Mouse (Mus musculus) lung, adult 2 months (tissue): ENCODE measurements around the gene Pcdh7. TPM values are rescaled to one million over a fixed set of nuclear protein-coding genes. Genes with fewer than 3 reads are reported as not detected.

ENCODE experiments used
- DNase-seq: peaks from one replicate; pipeline ENCODE4 v3.0.0; 2022
- H3K4me1 ChIP-seq: fragments of 200-500 bp; 2 replicates; pipeline ENCODE4 v1.6.1; 2011; ENCODE audit warnings: low read length; ENCODE audit not compliant: control insufficient read depth, insufficient read depth
- H3K4me3 ChIP-seq: fragments of 200-500 bp; replicated peaks from 2 replicates; pipeline ENCODE3; 2011; ENCODE audit warnings: low read depth, mild to moderate bottlenecking, control low read depth, low read length; ENCODE audit errors: extremely low read depth
- CTCF ChIP-seq: fragments of 200-500 bp; IDR thresholded peaks from 2 replicates; pipeline ENCODE4 v1.5.1; 2011; ENCODE audit warnings: mild to moderate bottlenecking, low read length, control low read depth; ENCODE audit not compliant: insufficient read depth
- POLR2A ChIP-seq: fragments of 200-500 bp; IDR thresholded peaks from 2 replicates; pipeline ENCODE4 v1.6.1; 2011; ENCODE audit warnings: low read depth, mild to moderate bottlenecking, control low read depth, low read length, borderline replicate concordance; ENCODE audit errors: extremely low read depth
- WGBS: fragments of 180-500 bp; shearing (Covaris S2); methylation state at CpG from one replicate; pipeline ENCODE4 v1.1.7; 2018; 5-methylcytosine and 5-hydroxymethylcytosine counted together
- polyA plus RNA-seq: library from polyadenylated mRNA; depleted of rRNA; stranded (reverse); fragments of >200 nt; gene quantifications from 2 replicates; pipeline ENCODE4 v1.2.3, GENCODE M21; 2012

The Pcdh7 gene
- polyA plus RNA-seq, 1 experiment, result 8.0 TPM

- TF ChIP-seq POLR2A (no peak), CTCF (no peak)
- WGBS, result 74% methylated on average over 2 of the region's 2 CpGs
- H3K4me3 ChIP-seq, result no peak overlapping the region
- DNase-seq, result no peak
- no peaks in the 10 kb centered on the region for H3K4me1 ChIP-seq
Observed at GRCm38 (mm10) chr5:57867906-57868305, 150.1 kb downstream of the Pcdh7 start.

- TF ChIP-seq POLR2A, result no peak
- TF ChIP-seq CTCF, result no peak
Observed at GRCm38 (mm10) chr5:57868702-57869101, 150.9 kb downstream of the Pcdh7 start.

GRCm38 (mm10) chr5:57870727-57871126 lies 153.0 kb downstream of the Pcdh7 start:
- WGBS, result 72% methylated on average over 1 of the region's 1 CpGs
- Histone ChIP-seq H3K4me1 (no peaks in the 10 kb centered on the region), H3K4me3 (no peak overlapping the region)
- no peak for DNase-seq
- TF ChIP-seq POLR2A, result no peak
- TF ChIP-seq CTCF, result no peak

More at GRCm38 (mm10) chr5:57868702-57869101, 150.9 kb downstream of the Pcdh7 start:
- 42% methylated on average over 4 of the region's 4 CpGs for WGBS
- H3K4me1 ChIP-seq, result no peaks in the 10 kb centered on the region
- H3K4me3 ChIP-seq, result no peak overlapping the region
- DNase-seq, result no peak

- DNase-seq, result no peak
- Histone ChIP-seq H3K4me3 (no peak overlapping the region), H3K4me1 (no peaks in the 10 kb centered on the region)
- no peak for TF ChIP-seq CTCF
- TF ChIP-seq POLR2A, result no peak
Observed at GRCm38 (mm10) chr5:57884982-57885381, 167.2 kb downstream of the Pcdh7 start.

GRCm38 (mm10) chr5:57899018-57899614 lies 181.3 kb downstream of the Pcdh7 start:
- no peak for DNase-seq
- Histone ChIP-seq H3K4me3 (no peak overlapping the region), H3K4me1 (no peaks in the 10 kb centered on the region)
- 52% methylated on average over 7 of the region's 7 CpGs for WGBS
- TF ChIP-seq POLR2A, result no peak
- no peak for TF ChIP-seq CTCF

- Histone ChIP-seq H3K4me3 (no peak overlapping the region), H3K4me1 (no peaks in the 10 kb centered on the region)
- no peak for DNase-seq
- no peak for TF ChIP-seq CTCF
- no peak for TF ChIP-seq POLR2A
- WGBS, result 76% methylated on average over 4 of the region's 4 CpGs
Observed at GRCm38 (mm10) chr5:57907218-57907617, 189.5 kb downstream of the Pcdh7 start.

- TF ChIP-seq CTCF (no peak), POLR2A (no peak)
Observed at GRCm38 (mm10) chr5:57921140-57921539, 203.4 kb downstream of the Pcdh7 start.

GRCm38 (mm10) chr5:57931331-57931730 lies 213.6 kb downstream of the Pcdh7 start:
- no peak for TF ChIP-seq CTCF
- no peak for TF ChIP-seq POLR2A
- WGBS, result 97% methylated on average over 5 of the region's 5 CpGs
- no peak for DNase-seq
- H3K4me1 ChIP-seq, result no peaks in the 10 kb centered on the region
- no peak overlapping the region for H3K4me3 ChIP-seq

More at GRCm38 (mm10) chr5:57921140-57921539, 203.4 kb downstream of the Pcdh7 start:
- Histone ChIP-seq H3K4me1 (no peaks in the 10 kb centered on the region), H3K4me3 (no peak overlapping the region)
- 85% methylated on average over 5 of the region's 5 CpGs for WGBS
- DNase-seq, result no peak

GRCm38 (mm10) chr5:57931738-57932137 lies 214.0 kb downstream of the Pcdh7 start:
- no peak overlapping the region for H3K4me3 ChIP-seq
- no peak for DNase-seq
- no peak for TF ChIP-seq POLR2A
- TF ChIP-seq CTCF, result no peak
- WGBS, result 94% methylated on average over 5 of the region's 5 CpGs
- no peaks in the 10 kb centered on the region for H3K4me1 ChIP-seq

- Histone ChIP-seq H3K4me1 (no peaks in the 10 kb centered on the region), H3K4me3 (no peak overlapping the region)
- WGBS, result 74% methylated on average over 2 of the region's 2 CpGs
- no peak for TF ChIP-seq POLR2A
- no peak for TF ChIP-seq CTCF
- no peak for DNase-seq
Observed at GRCm38 (mm10) chr5:57934666-57935065, 216.9 kb downstream of the Pcdh7 start.
